In genomic region chr17:26181179-26181578, GRCm38 (mm10) we compare ENCODE assay signal across 28 mouse cellular contexts. TPM values are rescaled to one million over a fixed set of nuclear protein-coding genes. Genes with fewer than 3 reads are reported as not detected.
DNase-seq lines count a peak whose midpoint lies in the region; ATAC-seq and TF ChIP-seq lines count a peak whose summit lies in the region.
"Had no signal": no experiment of that assay in that cellular context is flagged by ENCODE, and none has a peak within 500 bp of the region (broad histone marks: within the 10 kb centered on the region; RNA-seq: fewer than 3 reads in every experiment).

No protein-coding gene starts in this region.

- H3K4me3 ChIP-seq in layer of hippocampus, adult 2 months = no peak overlapping the region
- H3K4me3 ChIP-seq: embryonic facial prominence, embryonic 13.5 days; embryonic facial prominence, embryonic 15.5 days; erythroblast, embryonic 14.5 days; forebrain, embryonic 10.5 days; forebrain, embryonic 12.5 days had no signal

- no peak for TF ChIP-seq CTCF in layer of hippocampus, adult 2 months (conservative IDR thresholded peaks at IDR 0.05)

- DNase-seq in frontal cortex, postnatal 14 days (ENCODE audit: low spot score in 2 of 2) = no peak
- no peak for DNase-seq in layer of hippocampus, adult 2 months (ENCODE audit: low spot score in 2 of 2)
- DNase-seq in layer of hippocampus, adult 8-10 months (ENCODE audit: low spot score in 2 of 2) = no peak
- peak; percentile 51 for DNase-seq in brain, adult 2 months (ENCODE audit: low read depth, low spot score)
- no peak for DNase-seq in lung, adult 18-20 months
- DNase-seq: adrenal gland, adult 8-10 months; adrenal gland, postnatal 14 days; adrenal gland, postnatal 36 days; B cell, adult 2 months; cerebellum, adult 11 months; cerebellum, adult 18-20 months; cerebellum, adult 8-10 months; cerebellum, adult 9-11 months; cerebellum, postnatal 14 days; cerebellum, postnatal 36 days; embryo, embryonic 11 days had no signal

- peak overlapping the region; percentile 29; the same call in 1 of the 2 replicates for H3K27ac ChIP-seq in layer of hippocampus, adult 2 months
- H3K27ac ChIP-seq: embryonic facial prominence, embryonic 13.5 days; embryonic facial prominence, embryonic 15.5 days; forebrain, embryonic 10.5 days; forebrain, embryonic 12.5 days had no signal

- peak; percentile 72 for ATAC-seq in frontal cortex, adult (ENCODE audit: low TSS enrichment)
- ATAC-seq: activated CD4-positive, CD25-positive, alpha-beta regulatory T cell, adult 4 months; CD4-positive, CD25-positive, alpha-beta regulatory T cell, adult 4 months; forebrain, embryonic 14.5 days; forebrain, embryonic 16.5 days; Patski had no signal

RNA-seq across cellular contexts. Expression of gene Pdia2, which starts 17.7 kb away (rescaled TPM):
- total RNA-seq in layer of hippocampus, adult 2 months (2021) = under 1 TPM in 1 of 2 experiments, not detected in 1; 0.61 TPM
- total RNA-seq in layer of hippocampus, adult 8-10 months (2022) = under 1 TPM in 2 of 4 experiments, not detected in 2; 0.32 to 0.54 TPM

RNA-seq across cellular contexts. Expression of gene Rgs11, which starts 21.6 kb away (rescaled TPM):
- total RNA-seq in layer of hippocampus, adult 2 months (2021) = 10 to 100 TPM; 49.2 to 56.9 TPM
- 10 to 100 TPM; 45.4 to 61.8 (median 55.1) TPM for total RNA-seq in layer of hippocampus, adult 8-10 months (2022)

RNA-seq across cellular contexts. Expression of gene Arhgdig, which starts 26.4 kb away (rescaled TPM):
- 10 to 100 TPM; 59.4 to 61.4 TPM for total RNA-seq in layer of hippocampus, adult 2 months (2021)
- 10 to 100 TPM; 59.6 to 69.7 (median 67.6) TPM for total RNA-seq in layer of hippocampus, adult 8-10 months (2022)
- total RNA-seq: common myeloid progenitor, adult 5-6 weeks had no signal

RNA-seq across cellular contexts. Expression of gene Axin1, which starts 42.7 kb away (rescaled TPM):
- total RNA-seq in layer of hippocampus, adult 2 months (2021) = 10 to 100 TPM; 24.3 to 25.2 TPM
- 10 to 100 TPM; 26.7 to 31.1 (median 29.5) TPM for total RNA-seq in layer of hippocampus, adult 8-10 months (2022)

RNA-seq across cellular contexts. Expression of gene Mrpl28, which starts 57.9 kb away (rescaled TPM):
- 10 to 100 TPM; 59.7 to 63.9 TPM for total RNA-seq in layer of hippocampus, adult 2 months (2021)
- 10 to 100 TPM; 58.1 to 71.4 (median 62.0) TPM for total RNA-seq in layer of hippocampus, adult 8-10 months (2022)
